Mouse (Mus musculus): ENCODE measurements around the gene Itgam.

Gene Itgam

GRCm38 (mm10) chr7:128057860-128058259 is 4.6 kb upstream of the Itgam start:
- DNase-seq (ENCODE audit: low spot score in 2 of 2) = no peak

- peak; percentile 38 to 44 for DNase-seq (ENCODE audit: low spot score in 2 of 2)
Observed at GRCm38 (mm10) chr7:128058576-128058975, 3.9 kb upstream of the Itgam start.

- no peak for DNase-seq (ENCODE audit: low spot score in 2 of 2)
Observed at GRCm38 (mm10) chr7:128059091-128059490, 3.3 kb upstream of the Itgam start.

DNA sequence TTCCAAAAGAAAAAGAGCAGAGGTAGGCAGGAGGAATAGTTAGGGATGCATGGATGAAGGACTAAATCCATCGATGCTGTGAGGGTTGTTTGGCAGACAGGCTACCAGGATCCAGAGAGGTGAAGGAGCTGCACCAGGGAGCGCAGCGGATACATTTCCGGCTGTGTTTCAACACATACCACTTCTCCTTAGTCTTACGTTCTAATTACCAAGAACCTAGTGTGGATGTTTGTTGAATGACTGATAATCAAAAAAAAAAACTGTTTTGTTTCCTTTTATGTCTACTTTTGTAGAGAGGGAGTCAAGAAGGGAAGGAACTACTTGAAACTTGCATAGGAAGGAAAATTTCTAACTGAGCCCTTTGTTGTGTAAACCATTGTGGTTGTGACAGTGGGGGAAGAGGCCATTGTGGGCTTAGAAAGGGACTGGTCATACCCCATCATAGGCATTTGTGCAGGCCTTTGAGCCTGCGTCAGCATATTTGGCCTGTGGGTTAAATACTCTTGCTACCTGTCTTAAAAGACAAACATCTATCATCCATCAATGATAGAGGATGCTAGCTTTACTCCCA is 856 bp downstream of the Itgam start:
- no peak for DNase-seq (ENCODE audit: low spot score in 2 of 2)

- no peak for DNase-seq (ENCODE audit: low spot score in 2 of 2)
Observed at GRCm38 (mm10) chr7:128065547-128065946, 3.1 kb downstream of the Itgam start.

GRCm38 (mm10) chr7:128067847-128068246 is 5.4 kb downstream of the Itgam start:
- no peak for DNase-seq (ENCODE audit: low spot score in 2 of 2)

- DNase-seq (ENCODE audit: low spot score in 2 of 2) = no peak
Observed at GRCm38 (mm10) chr7:128069844-128070243, 7.4 kb downstream of the Itgam start.

- DNase-seq (ENCODE audit: low spot score in 2 of 2) = no peak
Observed at GRCm38 (mm10) chr7:128071816-128072215, 9.4 kb downstream of the Itgam start.

GRCm38 (mm10) chr7:128080012-128080411 is 17.6 kb downstream of the Itgam start:
- no peak for DNase-seq (ENCODE audit: low spot score in 2 of 2)

DNA sequence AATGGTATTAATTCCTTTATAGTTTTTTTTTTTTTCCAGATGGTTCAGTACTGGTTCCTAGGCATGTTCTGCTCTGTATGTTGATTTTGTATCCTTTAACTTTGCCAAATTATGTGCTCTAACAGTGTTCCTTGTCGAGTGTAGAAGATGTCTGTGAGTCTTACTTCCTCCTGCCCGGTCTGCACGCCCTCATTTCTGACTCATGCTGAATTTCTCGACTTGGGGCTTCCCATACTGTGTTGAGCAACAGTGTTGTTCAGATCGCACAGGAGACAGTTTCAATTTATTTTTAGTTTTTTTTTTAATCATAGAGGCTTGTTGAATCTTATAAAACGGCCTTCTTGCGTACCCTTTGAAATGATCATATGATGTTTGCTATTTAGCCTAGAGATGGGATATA is 26.7 kb downstream of the Itgam start:
- no peak for DNase-seq (ENCODE audit: low spot score in 2 of 2)

- no peak for DNase-seq (ENCODE audit: low spot score in 2 of 2)
Observed at GRCm38 (mm10) chr7:128098135-128098534, 35.7 kb downstream of the Itgam start.

DNA sequence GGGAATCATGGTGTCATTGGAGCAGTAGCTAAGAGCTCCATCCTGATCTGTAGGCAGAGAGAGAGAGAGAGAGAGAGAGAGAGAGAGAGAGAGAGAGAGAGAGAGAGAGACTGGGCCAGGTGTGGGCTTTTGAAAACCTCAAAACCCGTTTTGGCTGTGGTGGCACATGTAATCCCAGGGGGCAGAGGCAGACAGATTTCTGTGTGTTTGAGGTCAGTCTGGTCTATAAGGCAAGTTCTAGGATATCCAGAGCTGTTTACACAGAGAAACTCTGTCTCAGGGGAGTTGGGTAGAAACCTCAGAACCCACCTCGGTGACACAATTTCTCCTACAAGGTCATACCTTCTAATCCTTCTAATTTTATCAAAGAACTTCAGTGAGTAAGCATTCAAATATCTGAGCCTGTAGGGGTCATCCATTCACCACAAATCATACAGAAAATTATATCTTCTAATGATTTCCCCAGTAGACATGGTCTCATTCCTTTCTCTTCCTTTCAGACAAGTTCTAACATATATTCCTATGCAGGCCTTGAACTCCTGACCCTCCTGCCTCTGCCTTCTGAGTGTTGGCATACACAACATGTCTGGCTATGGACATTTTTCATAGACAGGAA is 38.4 kb downstream of the Itgam start:
- no peak for DNase-seq (ENCODE audit: low spot score in 2 of 2)

- no peak for DNase-seq (ENCODE audit: low spot score in 2 of 2)
Observed at GRCm38 (mm10) chr7:128105246-128105645, 42.8 kb downstream of the Itgam start.

GRCm38 (mm10) chr7:128107462-128107861 is 45.0 kb downstream of the Itgam start:
- DNase-seq (ENCODE audit: low spot score in 2 of 2) = no peak

- no peak for DNase-seq (ENCODE audit: low spot score in 2 of 2)
Observed at GRCm38 (mm10) chr7:128110314-128110713, 47.9 kb downstream of the Itgam start.

- DNase-seq (ENCODE audit: low spot score in 2 of 2) = no peak
Observed at GRCm38 (mm10) chr7:128112131-128112530, 49.7 kb downstream of the Itgam start.

- DNase-seq (ENCODE audit: low spot score in 2 of 2) = no peak
Observed at GRCm38 (mm10) chr7:128114371-128115105, 52.1 kb downstream of the Itgam start.

GRCm38 (mm10) chr7:128115211-128115958 is 52.9 kb downstream of the Itgam start:
- no peak for DNase-seq (ENCODE audit: low spot score in 2 of 2)

- DNase-seq (ENCODE audit: low spot score in 2 of 2) = no peak
Observed at GRCm38 (mm10) chr7:128116396-128116795, 54.0 kb downstream of the Itgam start.

DNA sequence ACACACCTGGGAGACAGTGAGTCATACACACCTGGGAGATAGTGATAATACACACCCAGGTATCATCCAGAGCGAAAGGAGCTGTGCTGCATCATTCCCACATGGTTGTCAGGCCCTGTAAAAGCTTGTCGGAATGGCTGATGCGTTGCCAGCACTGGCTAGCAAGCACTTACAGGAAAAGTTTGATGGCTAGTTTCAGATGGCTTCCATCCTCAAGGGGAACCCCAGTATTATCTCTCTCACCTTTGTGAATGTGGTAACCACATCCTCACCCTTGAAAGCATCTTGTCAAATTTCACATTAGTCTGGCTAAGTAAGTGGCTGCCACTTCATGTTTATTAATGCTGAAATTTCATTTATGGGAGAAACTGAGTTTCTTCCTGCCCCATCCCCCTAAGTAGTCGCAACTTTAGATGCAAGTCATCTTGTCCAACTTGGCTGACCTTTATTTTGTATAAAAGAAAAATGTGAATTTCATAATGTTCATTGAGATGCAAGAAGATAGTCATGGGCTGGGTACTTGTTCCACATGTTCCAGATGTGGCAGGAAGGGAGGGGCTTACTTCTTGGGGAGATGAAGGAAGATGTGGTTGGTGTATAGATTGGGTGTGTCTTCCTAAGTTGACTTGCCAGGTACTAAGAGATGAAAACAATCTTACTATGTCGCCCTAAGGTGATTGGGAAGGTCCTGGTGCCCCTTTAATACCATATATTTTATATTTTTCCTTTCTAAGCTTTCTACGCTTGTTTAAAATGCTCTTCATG is 57.5 kb downstream of the Itgam start:
- DNase-seq (ENCODE audit: low spot score in 2 of 2) = peak; percentile 53 to 75

Data from natural killer cell, adult 2 months (primary cell).